Mouse (Mus musculus) stomach, embryonic 15.5 days (tissue): Measurements from ENCODE around the gene ccdc198. TPM values are rescaled to one million over a fixed set of nuclear protein-coding genes. Genes with fewer than 3 reads are reported as not detected.
A peak's percentile ranks its signal among the peaks of the same experiment; 100 is the strongest.
"Not testable (repeated sequence)": the region's sequence is repeated elsewhere in the genome, so short reads cannot be mapped to it uniquely, and the experiment has no call there.

ENCODE experiments used
- ATAC-seq: fragments of 200-750 bp; cut with Nextera tagmentation; 2 replicates; pipeline ENCODE4 v1.8.0; 2017; ENCODE audit warnings: low read depth, moderate number of reproducible peaks, moderate TSS enrichment; ENCODE audit not compliant: insufficient read depth, low FRiP score
- H3K27ac ChIP-seq: fragments of 300-500 bp; sonication (generic); 2 replicates; pipeline ENCODE4 v1.5.1; 2015; ENCODE audit warnings: mild to moderate bottlenecking, inconsistent platforms
- H3K27me3 ChIP-seq: fragments of 300-500 bp; sonication (generic); replicated peaks from 2 replicates; pipeline ENCODE4 v1.6.1; 2015; ENCODE audit warnings: inconsistent platforms
- H3K36me3 ChIP-seq: fragments of 300-500 bp; sonication (generic); 2 replicates; pipeline ENCODE4 v1.6.1; 2015; ENCODE audit warnings: inconsistent platforms
- H3K4me1 ChIP-seq: fragments of 300-500 bp; sonication (generic); 2 replicates; pipeline ENCODE4 v1.6.1; 2015; ENCODE audit warnings: inconsistent platforms
- H3K4me2 ChIP-seq: fragments of 300-500 bp; sonication (generic); 2 replicates; pipeline ENCODE4 v1.6.1; 2015; ENCODE audit warnings: mild to moderate bottlenecking, inconsistent platforms
- H3K4me3 ChIP-seq: fragments of 300-500 bp; sonication (generic); replicated peaks from 2 replicates; pipeline ENCODE4 v1.5.1; 2015; ENCODE audit warnings: inconsistent platforms
- H3K9ac ChIP-seq: fragments of 300-500 bp; sonication (generic); 2 replicates; pipeline ENCODE4 v1.6.1; 2015; ENCODE audit warnings: inconsistent platforms
- H3K9me3 ChIP-seq: fragments of 300-500 bp; sonication (generic); 2 replicates; pipeline ENCODE4 v1.6.1; 2016; ENCODE audit warnings: inconsistent platforms
- WGBS: fragments of 180-500 bp; shearing (Covaris S2); methylation state at CpG from one replicate; pipeline ENCODE4 v1.1.7; 2015; 5-methylcytosine and 5-hydroxymethylcytosine counted together
- polyA plus RNA-seq: library from polyadenylated mRNA; unstranded; fragments of >200 nt; fragmentation: Nextera tagmentation; extraction: Ambion mirVana; gene quantifications from 2 replicates; pipeline ENCODE4 v1.2.1, GENCODE M21; 2015

ccdc198 gene
- polyA plus RNA-seq, 1 experiment from 2014 or later = 29.1 TPM

DNA sequence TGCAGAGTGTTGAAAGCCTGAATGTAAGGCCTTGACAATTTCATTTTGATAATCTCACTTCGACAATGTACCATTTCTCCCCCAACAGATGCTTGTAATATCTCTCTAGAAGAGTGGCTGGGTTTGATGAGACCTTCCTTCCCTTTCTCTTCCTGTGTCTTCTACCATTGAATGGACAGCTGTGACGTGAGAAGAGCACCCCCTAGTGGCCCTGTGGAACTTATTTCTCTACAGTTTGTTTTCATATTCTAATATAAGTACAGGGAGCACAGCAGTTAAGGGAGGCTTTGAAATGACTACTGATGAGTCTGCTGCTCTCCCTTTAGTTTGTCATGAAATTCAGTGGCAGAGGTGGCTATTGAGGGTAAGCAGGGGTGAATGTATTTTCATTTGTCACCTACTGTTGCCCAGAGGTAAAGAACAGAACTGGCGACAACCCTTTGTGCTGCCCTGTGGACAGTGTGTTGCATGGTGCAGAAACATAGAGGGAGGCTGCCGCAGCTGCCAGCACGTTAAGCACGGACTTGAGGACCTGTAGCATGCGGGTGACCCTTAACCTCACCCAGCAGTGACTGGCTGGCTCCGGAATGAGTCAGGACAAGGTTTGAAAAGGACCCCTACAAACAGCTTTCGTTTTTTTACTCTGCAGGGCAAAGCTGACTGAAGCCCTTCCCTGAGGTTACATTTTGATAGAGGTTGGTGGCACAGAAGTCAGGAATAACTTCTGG, 10.3 kb downstream of the ccdc198 start:
- ATAC-seq = no peak
- no peak overlapping the region for H3K9ac ChIP-seq
- H3K36me3 ChIP-seq = no peaks in the 10 kb centered on the region
- H3K27me3 ChIP-seq = no peaks in the 10 kb centered on the region
- no peak overlapping the region for H3K27ac ChIP-seq
- no peaks in the 10 kb centered on the region for H3K4me1 ChIP-seq
- 44% methylated on average over 9 of the region's 9 CpGs for WGBS
- no peaks in the 10 kb centered on the region for H3K9me3 ChIP-seq
- H3K4me2 ChIP-seq = no peak overlapping the region
- no peak overlapping the region for H3K4me3 ChIP-seq

DNA sequence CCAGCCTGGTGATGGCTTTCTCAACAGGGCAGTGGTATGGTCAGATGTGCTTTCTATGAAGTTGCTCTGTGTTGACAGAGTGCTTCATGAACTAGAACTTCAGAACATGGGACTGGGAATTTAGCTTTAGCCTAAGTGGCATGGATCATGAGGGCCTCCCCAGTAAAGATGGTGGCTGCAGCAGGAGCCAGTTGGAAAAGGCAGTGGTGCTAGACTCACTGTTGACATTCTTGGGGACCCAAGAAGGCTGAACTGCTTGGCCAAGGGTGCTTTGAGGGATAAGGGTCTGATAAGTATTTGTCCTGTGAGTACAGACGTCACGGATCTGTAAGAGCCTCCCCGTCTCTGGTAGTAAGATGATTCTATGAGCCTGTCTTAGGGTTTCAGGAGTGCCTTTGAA, 13.4 kb downstream of the ccdc198 start:
- H3K4me3 ChIP-seq = no peak overlapping the region
- WGBS = 87% methylated on average over 3 of the region's 3 CpGs
- ATAC-seq = no peak

DNA sequence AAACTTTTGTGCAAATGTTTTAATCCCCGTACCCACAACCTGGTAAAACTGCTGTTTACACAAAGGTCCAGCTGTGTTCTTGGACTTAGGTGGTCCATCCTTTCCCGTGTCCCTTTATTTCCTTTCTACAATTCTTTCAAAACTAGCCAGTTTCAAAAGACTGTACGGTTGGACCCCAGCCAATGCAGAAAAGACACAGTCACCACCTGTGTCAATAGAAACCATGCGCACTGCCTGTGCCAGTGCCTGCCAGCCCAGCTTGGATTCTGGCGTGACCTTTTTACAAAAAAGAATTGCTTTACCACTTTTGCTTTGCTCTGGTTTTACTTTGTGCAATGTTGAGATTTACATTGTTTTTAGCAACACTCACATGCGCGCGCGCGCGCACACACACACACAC, 18.3 kb downstream of the ccdc198 start:
- ATAC-seq = peak; percentile 58; the same call in 1 of the 2 replicates
- Histone ChIP-seq H3K9ac (no peak overlapping the region), H3K4me1 (no peaks in the 10 kb centered on the region), H3K4me3 (no peak overlapping the region), H3K27ac (no peak overlapping the region), H3K9me3 (no peaks in the 10 kb centered on the region), H3K27me3 (no peaks in the 10 kb centered on the region), H3K36me3 (no peaks in the 10 kb centered on the region), H3K4me2 (no peak overlapping the region)
- 66% methylated on average over 11 of the region's 11 CpGs for WGBS

More for the DNA sequence above, 13.4 kb downstream of the ccdc198 start:
- no peak overlapping the region for H3K4me2 ChIP-seq
- H3K27me3 ChIP-seq = no peaks in the 10 kb centered on the region
- H3K36me3 ChIP-seq = no peaks in the 10 kb centered on the region
- H3K4me1 ChIP-seq = no peaks in the 10 kb centered on the region
- H3K27ac ChIP-seq = no peak overlapping the region
- no peak overlapping the region for H3K9ac ChIP-seq
- no peaks in the 10 kb centered on the region for H3K9me3 ChIP-seq

- Histone ChIP-seq H3K9me3 (no peaks in the 10 kb centered on the region), H3K27me3 (no peaks in the 10 kb centered on the region), H3K36me3 (no peaks in the 10 kb centered on the region), H3K27ac (no peak overlapping the region), H3K4me1 (no peaks in the 10 kb centered on the region), H3K4me2 (no peak overlapping the region), H3K9ac (no peak overlapping the region), H3K4me3 (no peak overlapping the region)
- no peak for ATAC-seq
- WGBS = 69% methylated on average over 7 of the region's 7 CpGs
Observed at GRCm38 (mm10) chr14:49226471-49226870, 18.8 kb downstream of the ccdc198 start.

DNA sequence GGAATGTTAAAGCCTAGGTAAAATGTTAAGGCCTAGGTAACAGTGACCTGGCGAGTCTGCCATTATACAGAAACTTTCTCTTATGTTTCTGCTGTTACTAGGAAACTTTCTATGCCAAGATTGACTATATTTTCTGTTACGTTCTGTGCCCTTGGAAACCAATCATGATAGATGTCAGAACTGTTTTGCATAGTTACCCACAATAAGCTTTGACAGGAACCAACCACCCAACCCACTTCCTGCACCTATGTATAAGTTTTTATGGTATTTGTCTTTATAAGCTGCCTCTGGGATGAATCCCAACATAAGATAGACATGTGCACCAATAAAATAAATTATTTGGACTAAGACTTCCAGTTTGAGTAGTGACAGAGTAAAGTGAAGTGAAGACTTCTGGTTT, 23.5 kb downstream of the ccdc198 start:
- Histone ChIP-seq H3K36me3 (no peaks in the 10 kb centered on the region), H3K27ac (no peak overlapping the region), H3K9me3 (no peaks in the 10 kb centered on the region), H3K4me1 (no peaks in the 10 kb centered on the region), H3K4me2 (no peak overlapping the region), H3K4me3 (no peak overlapping the region), H3K27me3 (no peaks in the 10 kb centered on the region), H3K9ac (no peak overlapping the region)
- 81% methylated on average over 2 of the region's 2 CpGs for WGBS
- no peak for ATAC-seq

DNA sequence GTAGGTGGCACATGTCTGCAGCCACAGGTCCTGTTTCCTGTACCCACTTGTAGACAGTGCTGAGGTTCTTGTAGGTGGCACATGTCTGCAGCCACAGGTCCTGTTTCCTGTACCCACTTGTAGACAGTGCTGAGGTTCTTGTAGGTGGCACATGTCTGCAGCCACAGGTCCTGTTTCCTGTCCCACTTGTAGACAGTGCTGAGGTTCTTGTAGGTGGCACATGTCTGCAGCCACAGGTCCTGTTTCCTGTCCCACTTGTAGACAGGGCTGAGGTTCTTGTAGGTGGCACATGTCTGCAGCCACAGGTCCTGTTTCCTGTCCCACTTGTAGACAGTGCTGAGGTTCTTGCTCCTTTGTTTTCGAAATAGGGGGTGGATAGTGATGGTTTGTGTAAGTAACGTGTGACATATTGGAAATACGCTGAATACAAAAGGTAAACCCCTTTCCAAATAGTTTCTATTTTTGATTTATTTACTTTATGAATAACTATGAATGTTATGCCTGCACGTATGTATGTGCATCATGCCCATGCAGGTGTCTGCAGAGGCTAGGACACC, 25.7 kb downstream of the ccdc198 start:
- H3K9ac ChIP-seq, H3K27me3 ChIP-seq, H3K4me3 ChIP-seq, H3K9me3 ChIP-seq, H3K4me1 ChIP-seq, H3K36me3 ChIP-seq, H3K27ac ChIP-seq, ATAC-seq, H3K4me2 ChIP-seq: not testable (repeated sequence)
- 81% methylated on average over 4 of the region's 4 CpGs for WGBS

- Histone ChIP-seq H3K9me3 (no peaks in the 10 kb centered on the region), H3K4me2 (no peak overlapping the region), H3K36me3 (no peaks in the 10 kb centered on the region), H3K4me3 (no peak overlapping the region), H3K9ac (no peak overlapping the region), H3K4me1 (no peaks in the 10 kb centered on the region), H3K27ac (no peak overlapping the region), H3K27me3 (no peaks in the 10 kb centered on the region)
- WGBS = 62% methylated on average over 7 of the region's 7 CpGs
- ATAC-seq = no peak
Observed at GRCm38 (mm10) chr14:49218677-49219076, 26.6 kb downstream of the ccdc198 start.

GRCm38 (mm10) chr14:49210215-49210614, 35.1 kb downstream of the ccdc198 start:
- not testable (repeated sequence) for ATAC-seq, H3K27ac ChIP-seq
- WGBS = 74% methylated on average over 3 of the region's 3 CpGs

DNA sequence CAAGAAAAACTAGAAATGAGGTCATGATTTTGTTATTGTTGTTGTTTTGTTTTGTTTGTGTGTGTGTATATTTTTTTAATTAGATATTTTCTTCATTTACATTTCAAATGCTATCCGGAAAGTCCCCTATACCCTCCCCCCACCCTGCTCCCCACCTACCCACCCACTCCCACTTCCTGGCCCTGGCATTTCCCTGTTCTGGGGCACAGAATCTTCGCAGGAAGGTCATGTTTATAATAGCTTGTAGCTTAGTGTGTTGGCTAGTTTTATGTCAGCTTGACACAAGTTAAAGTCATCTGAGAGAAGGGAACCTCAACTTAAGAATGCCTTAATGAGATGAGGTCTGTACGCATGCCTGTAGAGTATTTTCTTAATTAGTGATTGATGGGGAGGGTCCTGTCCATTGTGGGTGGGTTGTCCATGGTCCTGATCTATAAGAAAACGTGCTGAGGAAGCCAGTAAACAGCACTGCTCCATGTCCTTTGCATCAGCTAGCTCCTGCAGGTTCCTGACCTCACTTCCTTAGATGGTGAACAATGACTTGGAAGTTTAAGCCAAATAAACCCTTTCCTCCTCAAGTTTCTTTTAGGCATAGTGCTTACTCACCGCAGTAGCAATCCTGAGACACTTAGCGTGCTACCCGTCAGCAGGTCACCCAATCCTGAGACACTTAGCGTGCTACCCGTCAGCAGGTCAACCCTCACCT, 44.0 kb downstream of the ccdc198 start:
- Histone ChIP-seq H3K27ac (no peak overlapping the region), H3K4me2 (no peak overlapping the region), H3K27me3 (no peaks in the 10 kb centered on the region), H3K4me1 (no peaks in the 10 kb centered on the region), H3K9ac (no peak overlapping the region), H3K36me3 (no peaks in the 10 kb centered on the region), H3K4me3 (no peak overlapping the region), H3K9me3 (no peaks in the 10 kb centered on the region)
- no peak for ATAC-seq
- 61% methylated on average over 9 of the region's 9 CpGs for WGBS

More at GRCm38 (mm10) chr14:49210215-49210614, 35.1 kb downstream of the ccdc198 start:
- H3K4me3 ChIP-seq, H3K4me1 ChIP-seq, H3K9ac ChIP-seq, H3K36me3 ChIP-seq, H3K4me2 ChIP-seq, H3K27me3 ChIP-seq, H3K9me3 ChIP-seq: not testable (repeated sequence)

DNA sequence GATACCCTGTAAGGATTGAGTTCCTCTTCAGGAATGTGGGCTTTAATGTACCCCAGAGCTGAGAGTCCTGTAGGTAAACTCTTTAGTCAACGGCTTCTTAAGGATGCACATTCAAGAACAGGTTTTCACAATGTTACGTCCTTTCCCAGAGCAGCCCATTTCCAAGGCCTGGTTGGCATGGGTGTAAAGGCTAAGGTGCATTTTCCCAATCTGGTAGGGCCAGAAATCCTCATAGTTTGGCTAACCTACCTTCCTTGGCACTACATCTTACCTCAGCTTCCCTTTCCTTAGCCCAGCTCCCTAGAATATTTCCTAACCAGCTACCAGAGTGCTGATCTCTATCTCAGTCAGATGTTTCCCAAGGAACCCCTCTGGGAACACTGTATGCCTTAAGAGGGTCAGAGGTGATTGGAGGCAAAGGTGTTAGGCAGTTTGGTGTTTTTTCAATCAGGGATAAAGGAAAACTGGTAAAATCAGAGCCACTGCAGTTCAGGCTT, 48.2 kb downstream of the ccdc198 start:
- H3K9me3 ChIP-seq = no peaks in the 10 kb centered on the region
- no peak for ATAC-seq
- no peaks in the 10 kb centered on the region for H3K36me3 ChIP-seq
- 84% methylated on average over 2 of the region's 2 CpGs for WGBS
- H3K4me1 ChIP-seq = no peaks in the 10 kb centered on the region
- H3K4me2 ChIP-seq = no peak overlapping the region
- H3K4me3 ChIP-seq = no peak overlapping the region
- no peaks in the 10 kb centered on the region for H3K27me3 ChIP-seq
- no peak overlapping the region for H3K9ac ChIP-seq
- no peak overlapping the region for H3K27ac ChIP-seq

DNA sequence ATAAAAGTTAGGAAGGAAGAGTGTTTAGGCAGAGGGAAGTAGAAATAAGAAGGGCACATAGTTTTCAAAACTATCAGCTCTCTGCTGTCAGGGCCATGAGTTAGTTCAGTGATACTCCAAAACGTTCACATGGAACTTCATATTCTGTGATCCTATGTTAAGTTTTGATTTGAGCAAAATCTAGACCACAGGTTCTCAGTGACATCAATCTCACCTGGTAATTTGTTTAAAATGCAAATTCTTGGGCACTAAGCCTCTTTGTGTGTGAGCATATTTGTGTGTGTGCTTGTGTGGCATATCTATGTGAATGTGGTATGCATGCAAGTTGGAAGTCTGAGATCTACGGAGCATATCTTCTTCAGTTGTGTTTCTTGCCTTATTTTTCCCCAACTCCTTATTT, 59.0 kb downstream of the ccdc198 start:
- peaks cover 4% of the 10 kb centered on the region; the same call in 1 of the 2 replicates for H3K36me3 ChIP-seq
- WGBS = 89% methylated on average over 2 of the region's 2 CpGs
- H3K4me1 ChIP-seq = no peaks in the 10 kb centered on the region
- no peaks in the 10 kb centered on the region for H3K27me3 ChIP-seq
- H3K9ac ChIP-seq = no peak overlapping the region
- H3K4me3 ChIP-seq = no peak overlapping the region
- no peak overlapping the region for H3K4me2 ChIP-seq
- H3K27ac ChIP-seq = no peak overlapping the region
- no peak for ATAC-seq
- no peaks in the 10 kb centered on the region for H3K9me3 ChIP-seq

- H3K27ac ChIP-seq = no peak overlapping the region
- H3K27me3 ChIP-seq = no peaks in the 10 kb centered on the region
- no peak overlapping the region for H3K4me2 ChIP-seq
- 0 out of 2 replicates have a peak, but pooled peaks cover 4% of the 10 kb centered on the region for H3K36me3 ChIP-seq
- WGBS = 76% methylated on average over 3 of the region's 3 CpGs
- ATAC-seq = no peak
- no peaks in the 10 kb centered on the region for H3K9me3 ChIP-seq
- H3K4me1 ChIP-seq = peaks cover under 1% of the 10 kb centered on the region; the same call in 1 of the 2 replicates
- H3K4me3 ChIP-seq = no peak overlapping the region
- H3K9ac ChIP-seq = no peak overlapping the region
Observed at GRCm38 (mm10) chr14:49179736-49180135, 65.5 kb downstream of the ccdc198 start.
